Mouse (Mus musculus) gastrocnemius, postnatal 36 days (tissue): Measurements from ENCODE around the gene B4galt5. TPM values are rescaled to one million over a fixed set of nuclear protein-coding genes. Genes with fewer than 3 reads are reported as not detected.

Source experiments
- total RNA-seq, 2 experiments: library from RNA; stranded (reverse); gene quantifications; 2 replicates each; pipeline ENCODE4 v1.2.3; 2021

Gene B4galt5
- total RNA-seq, 2 experiments from 2014 or later = 6.9 TPM

Other genes starting within 250 kb of the B4galt5 start
- gene Kcnb1, start 159.0 kb downstream of the B4galt5 start, total RNA-seq = 10 to 100 TPM; 23.3 to 28.2 TPM
- 1 to 10 TPM; 3.4 to 3.7 TPM for gene Ptgis, start 108.6 kb downstream of the B4galt5 start, total RNA-seq
- 10 to 100 TPM; 21.8 to 22.8 TPM for gene Slc9a8, start 72.5 kb upstream of the B4galt5 start, total RNA-seq
- gene Rnf114, start 143.5 kb upstream of the B4galt5 start, total RNA-seq = 10 to 100 TPM; 31.8 to 32.2 TPM
- gene Spata2, start 143.7 kb upstream of the B4galt5 start, total RNA-seq = 10 to 100 TPM; 16.6 to 17.5 TPM
- gene Snai1, start 189.0 kb upstream of the B4galt5 start, total RNA-seq = under 1 TPM; 0.61 to 0.86 TPM